Mouse (Mus musculus): ENCODE measurements around the gene Nab2.

Nab2 gene

GRCm38 (mm10) chr10:127615034-127615374 is 53.4 kb downstream of the Nab2 start:
- no peak for DNase-seq (ENCODE audit: low spot score)

- DNase-seq (ENCODE audit: low spot score) = no peak
Observed at GRCm38 (mm10) chr10:127614236-127615033, 53.9 kb downstream of the Nab2 start.

- DNase-seq (ENCODE audit: low spot score) = no peak
Observed at GRCm38 (mm10) chr10:127612079-127612775, 56.1 kb downstream of the Nab2 start.

Measured in lung, postnatal 25 days (tissue).